Mouse (Mus musculus): ENCODE data around the gene Piwil4. TPM values are rescaled to one million over a fixed set of nuclear protein-coding genes. Genes with fewer than 3 reads are reported as not detected.

Gene Piwil4
- polyA plus RNA-seq, 1 experiment, result 0.36 TPM

DNA sequence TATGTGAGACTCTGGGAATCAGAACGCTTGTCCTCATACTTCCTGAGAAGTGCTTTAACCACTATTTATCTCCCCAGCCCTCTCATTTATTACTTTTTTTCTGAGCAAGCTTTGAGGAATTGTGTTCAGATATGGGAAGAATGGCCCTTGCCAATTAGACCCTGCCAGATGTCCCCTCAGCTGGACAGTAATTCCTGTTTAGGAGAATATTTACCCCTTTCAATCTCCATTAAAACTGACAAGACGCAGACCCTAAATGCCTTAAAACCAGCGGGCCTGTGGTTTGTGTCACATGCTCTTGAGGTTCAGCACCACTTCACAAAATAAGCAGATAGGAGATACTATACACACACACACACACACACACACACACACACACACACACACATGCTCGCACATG lies 56.2 kb downstream of the Piwil4 start:
- Histone ChIP-seq H3K79me2 (ENCODE audit: control insufficient read depth, insufficient read depth) (no peaks in the 10 kb centered on the region), H3K4me2 (ENCODE audit: low read depth) (no peak overlapping the region), H3K4me3 (no peak overlapping the region), H3K27me3 (ENCODE audit: control insufficient read depth, insufficient read depth, insufficient read length) (peaks cover 6% of the 10 kb centered on the region), H3ac (ENCODE audit: control insufficient read depth, insufficient read length) (no peak overlapping the region), H3K36me3 (ENCODE audit: control insufficient read depth, insufficient read depth) (no peaks in the 10 kb centered on the region)
- TF ChIP-seq TCF12 (IDR thresholded peaks at IDR 0.05; ENCODE audit: insufficient read depth, poor library complexity, severe bottlenecking), result no peak
- no peak for TF ChIP-seq POLR2A (IDR thresholded peaks at IDR 0.05; ENCODE audit: insufficient read length, low read depth)
- no peak for TF ChIP-seq MYOD1 (IDR thresholded peaks at IDR 0.05; ENCODE audit: control insufficient read depth in 1 of 3, insufficient read length in 2 of 3, low read depth in 2 of 3)
- no peak for TF ChIP-seq SRF (IDR thresholded peaks at IDR 0.05; ENCODE audit: control insufficient read depth, insufficient read length, low read depth)
- TF ChIP-seq POLR2AphosphoS2 (IDR thresholded peaks at IDR 0.05; ENCODE audit: insufficient read length, low read depth), result no peak
- TF ChIP-seq USF1 (IDR thresholded peaks at IDR 0.05; ENCODE audit: low read depth), result no peak

DNA sequence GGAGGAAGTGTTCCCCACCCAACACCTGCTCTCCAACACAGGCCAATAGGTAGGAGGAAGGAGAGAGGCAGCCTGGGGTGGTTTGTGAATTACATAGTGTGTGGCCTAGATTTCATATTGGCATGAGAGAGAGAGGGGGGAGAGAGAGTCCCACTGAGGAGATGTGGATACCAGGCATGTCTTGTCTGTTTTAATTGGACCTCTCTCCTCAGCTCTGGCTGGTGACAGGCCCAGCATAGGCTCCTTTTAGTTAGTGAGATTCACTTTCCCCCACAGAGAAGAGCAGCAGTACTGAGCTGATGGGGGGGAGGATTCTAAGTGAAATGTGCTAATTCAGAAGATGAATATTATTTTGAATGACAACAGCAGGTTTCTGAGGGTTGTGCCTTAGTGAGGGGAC lies 57.8 kb downstream of the Piwil4 start:
- TF ChIP-seq POLR2A (IDR thresholded peaks at IDR 0.05; ENCODE audit: insufficient read length, low read depth) (no peak), TCF12 (IDR thresholded peaks at IDR 0.05; ENCODE audit: insufficient read depth, poor library complexity, severe bottlenecking) (no peak), REST (IDR thresholded peaks at IDR 0.05; ENCODE audit: insufficient read depth, insufficient read length) (no peak), USF1 (IDR thresholded peaks at IDR 0.05; ENCODE audit: low read depth) (no peak), E2F4 (IDR thresholded peaks at IDR 0.05; ENCODE audit: insufficient read depth) (no peak), MAX (IDR thresholded peaks at IDR 0.05; ENCODE audit: low read depth) (no peak), MYOD1 (IDR thresholded peaks at IDR 0.05; ENCODE audit: control insufficient read depth in 1 of 3, insufficient read length in 2 of 3, low read depth in 2 of 3) (no peak), CEBPB (IDR thresholded peaks at IDR 0.05; ENCODE audit: insufficient read depth, poor library complexity, severe bottlenecking) (no peak), TCF3 (IDR thresholded peaks at IDR 0.05; ENCODE audit: insufficient read length, low read depth) (no peak)
- Histone ChIP-seq H3K27me3 (ENCODE audit: control insufficient read depth, insufficient read depth, insufficient read length) (peaks cover 6% of the 10 kb centered on the region), H3K4me3 (no peak overlapping the region)

DNA sequence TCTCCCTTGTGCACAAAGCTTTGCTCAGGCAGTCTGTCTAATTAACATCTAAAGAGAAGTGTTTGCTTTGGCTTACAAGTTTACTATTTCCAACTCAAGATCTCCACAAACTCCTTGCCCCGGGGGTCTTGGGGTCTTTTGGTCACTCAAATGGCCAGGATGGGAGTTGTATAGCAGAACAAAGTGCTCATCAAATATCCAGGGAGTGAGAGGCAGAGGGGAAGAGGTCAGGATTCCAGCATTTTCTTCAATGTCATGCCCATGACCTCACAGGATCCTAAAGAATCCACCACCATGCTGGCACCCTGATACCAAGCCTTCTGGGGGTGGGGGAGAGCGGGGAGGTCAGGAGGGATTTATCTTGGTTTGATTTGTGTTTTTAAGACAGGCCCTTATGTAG lies 59.9 kb downstream of the Piwil4 start:
- Histone ChIP-seq H3K4me3 (no peak overlapping the region), H3ac (ENCODE audit: control insufficient read depth, insufficient read length) (no peak overlapping the region), H3K27me3 (ENCODE audit: control insufficient read depth, insufficient read depth, insufficient read length) (peaks cover 6% of the 10 kb centered on the region), H3K4me2 (ENCODE audit: low read depth) (no peak overlapping the region), H3K36me3 (ENCODE audit: control insufficient read depth, insufficient read depth) (no peaks in the 10 kb centered on the region), H3K79me2 (ENCODE audit: control insufficient read depth, insufficient read depth) (no peaks in the 10 kb centered on the region)
- no peak for TF ChIP-seq SRF (IDR thresholded peaks at IDR 0.05; ENCODE audit: control insufficient read depth, insufficient read length, low read depth)
- no peak for TF ChIP-seq MYOD1 (IDR thresholded peaks at IDR 0.05; ENCODE audit: control insufficient read depth in 1 of 3, insufficient read length in 2 of 3, low read depth in 2 of 3)
- TF ChIP-seq CEBPB (IDR thresholded peaks at IDR 0.05; ENCODE audit: insufficient read depth, poor library complexity, severe bottlenecking), result no peak
- no peak for TF ChIP-seq POLR2A (IDR thresholded peaks at IDR 0.05; ENCODE audit: insufficient read length, low read depth)
- no peak for TF ChIP-seq MYOG (IDR thresholded peaks at IDR 0.05; ENCODE audit: control insufficient read depth in 1 of 3, insufficient read depth in 1 of 3, insufficient read length in 2 of 3, low read depth in 2 of 3)
- no peak for TF ChIP-seq MAX (IDR thresholded peaks at IDR 0.05; ENCODE audit: low read depth)
- TF ChIP-seq REST (IDR thresholded peaks at IDR 0.05; ENCODE audit: insufficient read depth, insufficient read length), result no peak
- TF ChIP-seq TCF3 (IDR thresholded peaks at IDR 0.05; ENCODE audit: insufficient read length, low read depth), result no peak
- TF ChIP-seq E2F4 (IDR thresholded peaks at IDR 0.05; ENCODE audit: insufficient read depth), result no peak
- TF ChIP-seq USF1 (IDR thresholded peaks at IDR 0.05; ENCODE audit: low read depth), result no peak
- no peak for TF ChIP-seq POLR2AphosphoS2 (IDR thresholded peaks at IDR 0.05; ENCODE audit: insufficient read length, low read depth)
- TF ChIP-seq TCF12 (IDR thresholded peaks at IDR 0.05; ENCODE audit: insufficient read depth, poor library complexity, severe bottlenecking), result no peak

More for the DNA sequence above, 57.8 kb downstream of the Piwil4 start:
- H3K36me3 ChIP-seq (ENCODE audit: control insufficient read depth, insufficient read depth), result no peaks in the 10 kb centered on the region
- H3K4me2 ChIP-seq (ENCODE audit: low read depth), result no peak overlapping the region
- H3ac ChIP-seq (ENCODE audit: control insufficient read depth, insufficient read length), result no peak overlapping the region
- H3K79me2 ChIP-seq (ENCODE audit: control insufficient read depth, insufficient read depth), result no peaks in the 10 kb centered on the region

DNA sequence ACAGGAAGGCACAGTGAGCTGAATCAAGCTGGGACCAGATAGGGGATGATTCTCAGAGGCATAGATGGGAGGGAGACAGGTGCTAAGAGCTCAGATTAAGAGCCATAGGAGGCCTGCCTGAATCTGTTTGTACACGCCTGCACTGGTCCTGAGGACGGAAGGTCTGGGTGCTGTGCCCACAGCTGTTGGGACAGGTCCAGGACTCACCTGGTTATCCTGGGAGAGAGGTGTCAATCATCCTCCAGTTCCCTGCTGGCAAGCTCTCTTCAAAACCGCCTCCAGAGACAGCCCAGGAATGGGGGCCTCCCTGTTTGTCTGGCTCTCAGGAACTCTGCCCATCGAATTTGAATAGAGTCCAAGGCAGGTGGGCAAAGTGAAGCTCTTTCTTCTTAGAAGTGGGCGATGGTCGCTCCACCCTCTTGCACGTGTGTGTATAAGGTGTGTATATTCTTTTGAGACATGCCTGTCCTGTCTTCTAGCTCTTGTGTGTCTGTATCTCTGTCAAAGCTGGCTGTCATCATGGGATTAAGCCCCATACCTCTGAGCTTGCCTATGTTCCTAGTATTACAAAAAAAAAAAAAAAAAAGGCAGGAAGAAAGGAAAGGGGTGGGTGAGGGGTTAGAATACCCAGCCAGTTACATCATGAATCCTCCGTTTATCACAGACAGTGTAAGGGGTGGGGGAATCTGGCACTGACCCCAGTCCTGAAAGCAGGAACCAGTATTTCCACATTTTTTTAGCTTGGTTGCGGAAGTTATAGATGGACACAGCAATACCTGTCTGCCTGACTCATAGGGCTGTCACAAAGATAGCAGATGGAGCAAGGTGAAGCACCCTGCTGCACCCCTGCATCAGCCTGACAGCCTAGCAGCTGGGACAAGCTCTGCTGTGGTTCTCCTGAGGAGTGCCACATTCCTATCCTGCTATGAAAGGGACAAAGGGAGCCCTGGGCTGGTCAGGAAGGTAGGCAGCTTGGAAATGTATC lies 64.5 kb downstream of the Piwil4 start:
- Histone ChIP-seq H3K27me3 (ENCODE audit: control insufficient read depth, insufficient read depth, insufficient read length) (peaks cover 6% of the 10 kb centered on the region), H3K4me3 (no peak overlapping the region), H3K4me2 (ENCODE audit: low read depth) (peak overlapping the region; percentile 1), H3K79me2 (ENCODE audit: control insufficient read depth, insufficient read depth) (no peaks in the 10 kb centered on the region), H3ac (ENCODE audit: control insufficient read depth, insufficient read length) (no peak overlapping the region), H3K36me3 (ENCODE audit: control insufficient read depth, insufficient read depth) (no peaks in the 10 kb centered on the region)
- TF ChIP-seq MYOD1 (IDR thresholded peaks at IDR 0.05; ENCODE audit: control insufficient read depth in 1 of 3, insufficient read length in 2 of 3, low read depth in 2 of 3), result peak in 1 of 3 experiments; percentile 69
- peak in 2 of 3 experiments; percentile 30 to 64 for TF ChIP-seq MYOG (IDR thresholded peaks at IDR 0.05; ENCODE audit: control insufficient read depth in 1 of 3, insufficient read depth in 1 of 3, insufficient read length in 2 of 3, low read depth in 2 of 3)
- no peak for TF ChIP-seq POLR2A (IDR thresholded peaks at IDR 0.05; ENCODE audit: insufficient read length, low read depth)
- TF ChIP-seq MAX (IDR thresholded peaks at IDR 0.05; ENCODE audit: low read depth), result no peak
- TF ChIP-seq REST (IDR thresholded peaks at IDR 0.05; ENCODE audit: insufficient read depth, insufficient read length), result no peak

DNA sequence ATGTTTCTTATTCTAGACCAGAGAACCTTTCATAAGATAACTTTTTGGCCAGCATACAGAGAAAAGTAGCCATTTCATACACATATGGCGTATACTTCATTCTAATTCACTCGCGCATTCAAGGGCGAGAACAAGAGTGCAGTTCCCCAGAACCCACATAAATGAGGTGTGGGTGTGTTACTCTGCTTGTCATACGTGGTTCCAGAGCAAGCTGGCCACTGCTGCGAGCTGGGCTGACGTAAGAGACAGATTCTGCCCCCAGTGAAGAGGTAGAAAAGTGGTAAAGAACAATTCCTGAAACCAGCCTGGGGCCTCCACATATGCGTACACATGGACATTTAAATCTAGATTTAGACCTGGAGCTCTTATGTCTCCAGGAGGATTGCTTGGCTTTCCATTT lies 66.0 kb downstream of the Piwil4 start:
- peaks cover under 1% of the 10 kb centered on the region for H3K27me3 ChIP-seq (ENCODE audit: control insufficient read depth, insufficient read depth, insufficient read length)
- no peak overlapping the region for H3ac ChIP-seq (ENCODE audit: control insufficient read depth, insufficient read length)
- H3K4me2 ChIP-seq (ENCODE audit: low read depth), result no peak overlapping the region
- H3K4me3 ChIP-seq, result no peak overlapping the region
- no peaks in the 10 kb centered on the region for H3K36me3 ChIP-seq (ENCODE audit: control insufficient read depth, insufficient read depth)
- H3K79me2 ChIP-seq (ENCODE audit: control insufficient read depth, insufficient read depth), result no peaks in the 10 kb centered on the region
- TF ChIP-seq POLR2A (IDR thresholded peaks at IDR 0.05; ENCODE audit: insufficient read length, low read depth) (no peak), MYOD1 (IDR thresholded peaks at IDR 0.05; ENCODE audit: control insufficient read depth in 1 of 3, insufficient read length in 2 of 3, low read depth in 2 of 3) (no peak), REST (IDR thresholded peaks at IDR 0.05; ENCODE audit: insufficient read depth, insufficient read length) (no peak), MYOG (IDR thresholded peaks at IDR 0.05; ENCODE audit: control insufficient read depth in 1 of 3, insufficient read depth in 1 of 3, insufficient read length in 2 of 3, low read depth in 2 of 3) (no peak), E2F4 (IDR thresholded peaks at IDR 0.05; ENCODE audit: insufficient read depth) (no peak), TCF3 (IDR thresholded peaks at IDR 0.05; ENCODE audit: insufficient read length, low read depth) (no peak), MAX (IDR thresholded peaks at IDR 0.05; ENCODE audit: low read depth) (no peak), TCF12 (IDR thresholded peaks at IDR 0.05; ENCODE audit: insufficient read depth, poor library complexity, severe bottlenecking) (no peak), POLR2AphosphoS2 (IDR thresholded peaks at IDR 0.05; ENCODE audit: insufficient read length, low read depth) (no peak), CEBPB (IDR thresholded peaks at IDR 0.05; ENCODE audit: insufficient read depth, poor library complexity, severe bottlenecking) (no peak), SRF (IDR thresholded peaks at IDR 0.05; ENCODE audit: control insufficient read depth, insufficient read length, low read depth) (no peak), USF1 (IDR thresholded peaks at IDR 0.05; ENCODE audit: low read depth) (no peak)
